Mouse (Mus musculus) left cerebral cortex, adult 11 months (tissue): ENCODE results near the gene Selenbp1.
"Not testable (repeated sequence)": the region's sequence is repeated elsewhere in the genome, so short reads cannot be mapped to it uniquely, and the experiment has no call there.

ENCODE experiments used
- DNase-seq: peaks from one replicate; pipeline ENCODE4 v3.0.0; 2022; ENCODE audit warnings: low spot score

Selenbp1 gene

DNA sequence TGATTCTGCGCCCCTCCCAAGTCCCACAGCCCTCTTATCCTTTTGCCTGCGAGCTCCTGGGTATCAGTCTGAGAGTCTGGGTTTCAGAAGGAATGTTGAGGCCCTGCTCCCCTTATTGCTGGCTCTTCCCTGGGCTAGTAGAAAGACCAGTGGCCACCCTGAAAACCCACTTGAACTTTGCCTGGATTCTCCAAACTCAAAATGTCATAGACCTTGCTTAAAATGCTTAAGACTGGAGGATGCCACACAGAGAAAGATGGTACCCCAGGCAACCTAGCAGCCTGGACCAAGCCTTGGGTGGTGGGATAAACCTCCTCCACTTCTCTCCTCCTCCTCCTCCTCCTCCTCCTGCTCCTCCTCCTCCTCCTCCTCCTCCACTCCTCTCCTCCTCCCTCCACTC, 748 bp downstream of the Selenbp1 start:
- DNase-seq = not testable (repeated sequence)

- DNase-seq = not testable (repeated sequence)
Observed at GRCm38 (mm10) chr3:94934564-94934963, 1.7 kb downstream of the Selenbp1 start.

- not testable (repeated sequence) for DNase-seq
Observed at GRCm38 (mm10) chr3:94935332-94935731, 2.5 kb downstream of the Selenbp1 start.

GRCm38 (mm10) chr3:94936147-94936546, 3.3 kb downstream of the Selenbp1 start:
- not testable (repeated sequence) for DNase-seq

- not testable (repeated sequence) for DNase-seq
Observed at GRCm38 (mm10) chr3:94937194-94937593, 4.3 kb downstream of the Selenbp1 start.

DNA sequence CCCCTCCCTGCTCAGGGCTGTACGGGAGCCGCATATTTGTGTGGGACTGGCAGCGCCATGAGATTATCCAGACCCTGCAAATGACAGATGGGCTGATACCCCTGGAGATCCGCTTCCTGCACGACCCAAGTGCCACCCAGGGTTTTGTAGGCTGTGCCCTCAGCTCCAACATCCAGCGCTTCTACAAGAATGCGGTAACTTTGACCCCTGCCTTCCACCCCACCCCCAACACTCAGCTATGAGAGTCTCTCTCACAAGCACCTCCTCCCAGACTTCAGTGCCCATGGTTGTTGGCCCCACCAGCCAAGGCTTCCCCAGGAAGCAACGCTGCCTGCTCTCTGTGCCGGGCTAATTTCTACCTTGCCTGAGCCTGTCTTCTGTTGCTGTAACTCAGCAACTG, 7.2 kb downstream of the Selenbp1 start:
- DNase-seq = not testable (repeated sequence)

DNA sequence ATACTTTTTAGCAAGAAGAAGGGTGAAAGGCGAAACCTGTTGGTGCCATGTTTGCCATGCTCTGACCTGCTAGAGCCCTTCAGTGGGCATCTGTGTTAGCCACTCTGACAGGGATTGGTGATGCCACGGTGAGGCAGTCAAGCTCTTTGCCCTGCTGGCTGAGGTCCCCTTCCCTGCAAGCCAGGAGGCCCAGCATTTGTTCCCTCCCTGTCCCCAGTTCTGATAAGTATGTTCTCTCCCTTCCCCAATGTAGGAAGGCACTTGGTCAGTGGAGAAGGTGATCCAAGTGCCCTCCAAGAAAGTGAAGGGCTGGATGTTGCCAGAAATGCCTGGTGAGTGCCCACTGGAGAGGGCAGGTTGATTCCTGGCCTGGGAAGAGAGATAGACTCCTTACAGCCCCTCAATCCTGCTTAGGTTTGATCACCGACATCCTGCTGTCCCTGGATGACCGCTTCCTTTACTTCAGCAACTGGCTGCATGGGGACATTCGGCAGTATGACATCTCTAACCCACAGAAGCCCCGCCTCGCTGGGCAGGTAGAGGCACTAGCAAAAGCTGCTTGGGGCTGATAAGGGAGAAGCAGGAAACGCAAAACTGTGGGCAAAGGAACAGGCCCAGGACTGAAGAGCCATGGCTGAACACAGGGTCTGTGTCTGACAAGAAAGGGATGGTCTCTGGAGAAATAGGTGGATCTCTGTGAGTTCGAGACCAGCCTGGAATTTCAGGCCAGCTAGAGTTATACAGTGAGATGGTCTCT, 9.5 kb downstream of the Selenbp1 start:
- not testable (repeated sequence) for DNase-seq

- DNase-seq = not testable (repeated sequence)
Observed at GRCm38 (mm10) chr3:94943706-94944105, 10.8 kb downstream of the Selenbp1 start.

DNA sequence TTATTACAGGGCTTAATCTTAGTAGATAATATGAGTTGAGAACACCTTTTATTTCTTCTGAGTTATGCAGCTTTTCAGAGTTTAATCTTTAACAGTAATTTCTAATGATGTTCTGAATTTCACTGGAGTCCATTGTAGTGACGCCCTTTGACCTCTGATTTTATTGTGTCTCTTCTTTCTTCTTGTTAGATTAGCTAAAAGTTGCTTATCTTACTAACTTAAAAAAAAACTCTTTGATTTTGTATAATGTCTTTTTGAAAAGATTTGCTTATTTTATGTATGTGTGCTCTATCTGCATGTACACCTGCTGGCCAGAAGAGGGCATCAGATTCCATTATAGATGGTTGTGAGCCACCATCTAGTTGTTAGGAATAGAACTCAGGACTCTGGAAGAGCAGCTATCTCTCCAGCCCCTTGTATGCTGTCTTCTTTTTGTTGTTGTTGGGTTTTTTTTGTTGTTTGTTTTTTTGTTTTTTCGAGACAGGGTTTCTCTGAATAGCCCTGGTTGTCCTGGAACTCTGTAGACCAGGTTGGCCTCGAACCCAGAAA, 15.3 kb downstream of the Selenbp1 start:
- DNase-seq = no peak

- no peak for DNase-seq
Observed at GRCm38 (mm10) chr3:94949645-94950044, 16.8 kb downstream of the Selenbp1 start.

DNA sequence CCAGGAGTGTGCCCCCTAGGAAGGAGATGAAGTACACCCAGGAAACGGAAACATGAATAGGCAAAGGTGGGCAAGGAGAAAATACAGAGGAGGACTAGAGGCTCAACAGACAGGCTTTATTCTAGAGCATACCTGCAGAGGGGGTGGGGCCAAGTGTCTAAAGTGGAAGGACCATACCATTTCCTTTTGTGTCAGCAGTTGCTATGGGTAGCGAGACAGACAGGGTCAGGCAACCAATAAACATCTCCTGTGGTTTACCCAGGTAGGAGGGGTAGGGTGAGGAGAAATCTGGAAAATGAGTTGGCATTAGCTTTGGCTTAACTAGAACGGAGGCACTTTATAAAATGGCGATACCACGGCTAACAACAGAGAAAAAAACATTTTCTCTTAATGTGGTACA, 19.9 kb downstream of the Selenbp1 start:
- no peak for DNase-seq

- no peak for DNase-seq
Observed at GRCm38 (mm10) chr3:94953384-94953763, 20.5 kb downstream of the Selenbp1 start.

DNA sequence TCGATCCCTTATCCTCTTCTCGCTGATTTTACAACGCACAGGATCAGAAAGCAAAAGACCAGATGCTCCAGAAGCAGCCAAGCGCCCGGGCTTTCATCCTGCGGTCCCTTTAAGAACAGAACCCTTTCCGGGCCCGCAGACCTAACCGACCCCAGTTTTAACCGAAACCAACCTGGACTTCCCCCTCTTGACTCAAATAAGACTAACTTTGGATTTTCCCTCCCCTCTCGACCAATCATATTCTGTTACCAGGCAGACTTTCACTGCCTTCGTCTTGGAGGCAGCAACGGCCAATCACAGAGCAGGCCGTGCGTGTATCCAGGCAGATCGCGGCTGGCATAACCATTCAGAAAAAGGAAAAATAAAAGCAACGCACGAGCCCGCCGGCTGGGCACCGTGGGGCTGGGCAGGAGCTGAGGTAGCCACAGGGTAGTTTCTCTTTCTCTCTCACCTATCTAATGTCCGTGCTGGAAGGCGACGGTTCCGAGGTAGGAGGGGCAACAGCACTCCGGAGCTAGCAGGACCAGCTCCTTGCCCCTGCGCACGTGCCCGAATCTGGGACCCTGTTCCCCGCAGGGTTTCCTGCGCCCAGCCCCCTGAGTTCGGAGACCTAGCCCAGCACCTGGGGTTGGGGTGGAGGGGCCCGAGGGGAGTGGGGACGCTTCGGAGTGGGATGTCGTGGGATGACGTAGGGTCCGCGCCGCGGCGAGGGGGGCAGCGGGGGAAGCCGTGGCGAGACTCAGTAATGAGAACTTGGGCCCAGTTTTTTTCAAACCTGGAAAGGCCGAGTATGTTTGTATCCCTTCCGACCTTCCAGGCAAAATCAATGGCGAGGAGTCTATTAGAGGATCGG, 21.1 kb downstream of the Selenbp1 start, which contains the start of gene Rfx5:
TSS of gene Rfx5 (plus strand) at position 312 of the 853 bp plus-strand sequence.
- DNase-seq = peak; percentile 95

- DNase-seq = no peak
Observed at GRCm38 (mm10) chr3:94958295-94958694, 25.4 kb downstream of the Selenbp1 start.

DNA sequence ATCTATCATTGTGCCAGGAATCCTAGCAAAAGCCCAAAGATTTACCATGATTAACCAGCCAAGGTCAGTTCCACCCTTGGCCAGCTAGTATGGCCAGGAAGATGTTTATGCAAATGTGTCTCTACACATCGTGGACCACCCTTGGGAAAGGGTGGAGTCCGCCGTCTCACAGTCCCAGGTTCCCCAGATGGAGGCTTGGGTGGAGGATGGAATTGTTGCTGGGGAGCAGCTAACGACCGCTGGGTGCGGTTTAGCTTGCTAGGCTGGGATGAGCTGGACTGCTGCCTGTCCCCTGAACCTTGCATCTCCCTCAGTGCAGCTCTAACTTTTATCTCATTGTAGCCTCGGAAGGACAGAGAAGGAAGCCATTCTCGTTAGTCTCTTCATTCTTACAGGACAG, 27.0 kb downstream of the Selenbp1 start:
- no peak for DNase-seq

DNA sequence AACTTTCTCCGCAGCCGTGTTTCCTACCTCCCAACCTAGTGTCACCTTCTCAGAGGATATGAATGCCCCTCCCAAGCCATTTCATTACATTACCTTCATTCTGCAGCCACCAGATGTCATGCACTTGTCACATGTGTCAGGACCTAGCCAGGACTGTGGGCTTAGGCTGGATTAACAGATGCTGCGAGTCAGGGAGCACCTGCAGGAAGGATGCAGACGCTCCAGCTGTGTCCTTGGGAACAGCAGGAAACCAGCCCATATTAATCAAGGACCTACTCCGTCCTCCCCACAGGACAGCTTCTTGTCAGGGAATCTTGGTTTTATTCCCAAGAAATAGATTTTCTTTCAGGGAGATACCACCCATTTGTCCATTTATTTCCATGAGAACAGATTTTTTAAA, 27.5 kb downstream of the Selenbp1 start:
- DNase-seq = no peak

GRCm38 (mm10) chr3:94964989-94965388, 32.1 kb downstream of the Selenbp1 start:
- no peak for DNase-seq

- DNase-seq = no peak
Observed at GRCm38 (mm10) chr3:94965878-94966277, 33.0 kb downstream of the Selenbp1 start.

- DNase-seq = no peak
Observed at GRCm38 (mm10) chr3:94972552-94972951, 39.7 kb downstream of the Selenbp1 start.

DNA sequence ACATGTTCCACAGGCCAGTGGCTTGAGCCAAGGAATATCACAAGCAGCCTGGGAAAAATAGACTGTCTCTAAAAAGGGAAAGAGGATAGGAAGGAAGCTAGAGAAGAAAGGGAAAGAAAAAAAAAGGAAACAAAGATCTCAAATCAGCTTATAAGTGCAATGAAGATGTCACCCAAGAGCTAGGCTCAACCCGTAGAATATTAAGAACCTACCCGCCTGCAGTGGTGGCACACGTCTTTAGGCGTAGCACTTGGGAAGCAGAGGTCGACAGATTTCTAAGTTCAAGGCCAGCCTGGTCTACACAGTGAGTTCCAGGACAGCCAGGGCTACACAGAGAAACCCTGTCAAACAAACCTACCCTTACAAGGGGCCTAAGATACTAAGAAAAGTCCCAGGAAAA, 40.8 kb downstream of the Selenbp1 start:
- no peak for DNase-seq

DNA sequence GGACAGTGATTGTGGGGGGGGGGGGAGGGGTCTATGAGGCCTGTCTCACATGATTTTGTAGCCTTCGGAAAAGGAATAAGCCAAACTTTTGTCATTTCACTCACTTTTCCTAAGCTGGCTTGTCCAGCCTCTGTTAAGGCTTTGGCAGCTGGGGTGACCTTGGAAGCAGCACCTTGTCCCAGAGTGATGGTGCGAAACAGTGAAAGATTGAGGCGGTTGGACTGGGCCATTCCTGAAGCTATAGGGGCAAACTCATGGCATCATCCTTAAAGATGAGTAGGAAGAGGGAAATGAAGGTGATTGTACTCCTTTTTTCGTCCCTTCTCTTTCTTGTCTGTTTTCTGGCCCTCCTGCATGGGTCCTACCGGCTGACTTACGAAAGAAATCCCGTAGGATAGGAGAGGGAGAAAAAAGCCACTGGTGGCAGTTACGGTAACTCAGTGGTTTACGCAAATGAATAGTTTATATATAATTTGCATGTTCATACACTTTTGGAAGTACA, 41.2 kb downstream of the Selenbp1 start:
- DNase-seq = no peak
